Mouse (Mus musculus) cerebellum, adult 2 months (tissue): ENCODE data around the gene Ndufaf2. TPM values are rescaled to one million over a fixed set of nuclear protein-coding genes. Genes with fewer than 3 reads are reported as not detected.

Source experiments
- DNase-seq, 2 experiments: peaks; one replicate each; pipeline ENCODE4 v3.0.0; 2021
- H3K27ac ChIP-seq: fragments of 200-500 bp; 2 replicates; pipeline ENCODE4 v1.5.1; 2012; ENCODE audit warnings: low read length, control low read depth, inconsistent platforms; ENCODE audit not compliant: insufficient read depth
- H3K27me3 ChIP-seq: fragments of 200-500 bp; 2 replicates; pipeline ENCODE4 v1.6.1; 2012; ENCODE audit warnings: inconsistent platforms, mild to moderate bottlenecking, low read length, moderate library complexity; ENCODE audit not compliant: control insufficient read depth, insufficient read depth
- H3K4me1 ChIP-seq: fragments of 200-500 bp; 2 replicates; pipeline ENCODE4 v1.6.1; 2011; ENCODE audit warnings: low read length; ENCODE audit not compliant: control insufficient read depth, insufficient read depth
- H3K4me3 ChIP-seq: fragments of 200-500 bp; replicated peaks from 2 replicates; pipeline ENCODE3; 2011; ENCODE audit warnings: mild to moderate bottlenecking, low read depth, low read length, control low read depth; ENCODE audit not compliant: insufficient read depth
- CTCF ChIP-seq: fragments of 200-500 bp; IDR thresholded peaks from 2 replicates; pipeline ENCODE4 v1.5.1; 2011; ENCODE audit warnings: low read depth, mild to moderate bottlenecking, control low read depth, low read length, moderate library complexity, borderline replicate concordance; ENCODE audit not compliant: insufficient read depth
- POLR2A ChIP-seq: fragments of 200-500 bp; IDR thresholded peaks from 2 replicates; pipeline ENCODE4 v1.6.1; 2011; ENCODE audit warnings: low read length, control low read depth, borderline replicate concordance; ENCODE audit not compliant: insufficient read depth
- WGBS: fragments of 180-500 bp; shearing (Covaris S2); methylation state at CpG from one replicate; pipeline ENCODE4 v1.1.7; 2018; 5-methylcytosine and 5-hydroxymethylcytosine counted together
- polyA plus RNA-seq: library from polyadenylated mRNA; depleted of rRNA; stranded (reverse); fragments of >200 nt; gene quantifications from 2 replicates; pipeline ENCODE4 v1.2.3, GENCODE M21; 2012

Gene Ndufaf2
- polyA plus RNA-seq, 1 experiment, result 62.4 TPM

GRCm38 (mm10) chr13:108077901-108078300, 80.5 kb downstream of the Ndufaf2 start:
- H3K4me1 ChIP-seq, result peaks cover 4% of the 10 kb centered on the region; the same call in 1 of the 2 replicates
- no peaks in the 10 kb centered on the region for H3K27me3 ChIP-seq
- no peak overlapping the region for H3K27ac ChIP-seq
- 51% methylated on average over 4 of the region's 4 CpGs for WGBS
- TF ChIP-seq POLR2A (no peak), CTCF (no peak)
- H3K4me3 ChIP-seq, result no peak overlapping the region
- DNase-seq, result no peak

- WGBS, result 23% methylated on average over 6 of the region's 6 CpGs
- Histone ChIP-seq H3K4me1 (peaks cover 4% of the 10 kb centered on the region; the same call in 1 of the 2 replicates), H3K27me3 (no peaks in the 10 kb centered on the region), H3K27ac (no peak overlapping the region), H3K4me3 (no peak overlapping the region)
- peak in 1 of 2 experiments; percentile 40 for DNase-seq
- TF ChIP-seq POLR2A, result no peak
- TF ChIP-seq CTCF, result no peak
Measured at GRCm38 (mm10) chr13:108077476-108077875, 80.9 kb downstream of the Ndufaf2 start.

- no peaks in the 10 kb centered on the region for H3K4me1 ChIP-seq
- TF ChIP-seq CTCF, result no peak
- no peak for TF ChIP-seq POLR2A
- WGBS, result 92% methylated on average over 10 of the region's 10 CpGs
- H3K27me3 ChIP-seq, result no peaks in the 10 kb centered on the region
- no peak for DNase-seq
- no peak overlapping the region for H3K27ac ChIP-seq
- no peak overlapping the region for H3K4me3 ChIP-seq
Measured at GRCm38 (mm10) chr13:108070171-108070570, 88.3 kb downstream of the Ndufaf2 start.

- 90% methylated on average over 4 of the region's 4 CpGs for WGBS
- H3K27me3 ChIP-seq, result no peaks in the 10 kb centered on the region
- H3K27ac ChIP-seq, result no peak overlapping the region
- TF ChIP-seq POLR2A (no peak), CTCF (no peak)
- no peaks in the 10 kb centered on the region for H3K4me1 ChIP-seq
- no peak for DNase-seq
- no peak overlapping the region for H3K4me3 ChIP-seq
Measured at GRCm38 (mm10) chr13:108069151-108069550, 89.3 kb downstream of the Ndufaf2 start.

- Histone ChIP-seq H3K4me3 (no peak overlapping the region), H3K4me1 (no peaks in the 10 kb centered on the region), H3K27me3 (no peaks in the 10 kb centered on the region), H3K27ac (no peak overlapping the region)
- WGBS, result 86% methylated on average over 2 of the region's 2 CpGs
- DNase-seq, result no peak
- TF ChIP-seq CTCF, result no peak
- TF ChIP-seq POLR2A, result no peak
Measured at GRCm38 (mm10) chr13:108066021-108066420, 92.4 kb downstream of the Ndufaf2 start.

GRCm38 (mm10) chr13:108064331-108064730, 94.1 kb downstream of the Ndufaf2 start:
- 70% methylated on average over 6 of the region's 6 CpGs for WGBS
- Histone ChIP-seq H3K4me1 (peaks cover 5% of the 10 kb centered on the region; the same call in 1 of the 2 replicates), H3K27me3 (no peaks in the 10 kb centered on the region), H3K4me3 (no peak overlapping the region), H3K27ac (no peak overlapping the region)
- no peak for DNase-seq
- TF ChIP-seq POLR2A, result no peak
- no peak for TF ChIP-seq CTCF

GRCm38 (mm10) chr13:108063374-108064134, 94.9 kb downstream of the Ndufaf2 start:
- no peak overlapping the region for H3K4me3 ChIP-seq
- no peak for TF ChIP-seq POLR2A
- TF ChIP-seq CTCF, result no peak
- no peak overlapping the region for H3K27ac ChIP-seq
- H3K4me1 ChIP-seq, result peaks cover 5% of the 10 kb centered on the region; the same call in 1 of the 2 replicates
- 84% methylated on average over 11 of the region's 11 CpGs for WGBS
- no peaks in the 10 kb centered on the region for H3K27me3 ChIP-seq
- no peak for DNase-seq

- TF ChIP-seq POLR2A (no peak), CTCF (no peak)
- DNase-seq, result no peak
- Histone ChIP-seq H3K27ac (no peak overlapping the region), H3K4me1 (peaks cover 5% of the 10 kb centered on the region; the same call in 1 of the 2 replicates), H3K4me3 (no peak overlapping the region), H3K27me3 (no peaks in the 10 kb centered on the region)
- 58% methylated on average over 5 of the region's 5 CpGs for WGBS
Measured at GRCm38 (mm10) chr13:108062900-108063299, 95.5 kb downstream of the Ndufaf2 start.
